Mouse (Mus musculus) c-Kit-positive CD71-positive TER-119-negative erythroid progenitor cells, embryonic 14.5 days (primary cell): Measurements from ENCODE around the gene Dad1.

Source experiments
- DNase-seq: peaks from one replicate; pipeline ENCODE4 v3.0.0-alpha.2; 2013; ENCODE audit warnings: low read depth

Gene Dad1

GRCm38 (mm10) chr14:54206309-54206708 lies 47.6 kb downstream of the Dad1 start:
- no peak for DNase-seq

DNA sequence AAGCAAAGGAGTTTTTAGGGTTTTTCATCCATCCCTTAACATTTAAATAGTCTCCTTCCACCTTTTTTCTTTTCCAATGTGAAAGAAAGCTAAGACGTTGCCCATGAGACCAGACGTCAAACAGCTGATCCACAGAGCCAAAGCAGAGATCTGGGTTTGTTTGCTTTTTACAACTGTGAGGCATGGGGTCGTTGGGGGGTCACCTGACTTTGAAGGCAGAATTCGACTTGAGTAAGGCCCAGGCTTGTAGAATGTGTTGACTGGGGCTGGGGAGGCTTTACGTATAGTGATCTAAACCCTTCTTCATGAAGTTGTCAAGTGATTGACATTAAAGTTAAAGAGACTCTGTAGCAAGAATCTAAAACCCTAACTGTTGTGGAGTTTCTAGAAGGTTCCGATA lies 48.0 kb downstream of the Dad1 start:
- DNase-seq = no peak

GRCm38 (mm10) chr14:54204786-54205185 lies 49.1 kb downstream of the Dad1 start:
- no peak for DNase-seq

GRCm38 (mm10) chr14:54204311-54204710 lies 49.6 kb downstream of the Dad1 start:
- DNase-seq = peak; percentile 59

DNA sequence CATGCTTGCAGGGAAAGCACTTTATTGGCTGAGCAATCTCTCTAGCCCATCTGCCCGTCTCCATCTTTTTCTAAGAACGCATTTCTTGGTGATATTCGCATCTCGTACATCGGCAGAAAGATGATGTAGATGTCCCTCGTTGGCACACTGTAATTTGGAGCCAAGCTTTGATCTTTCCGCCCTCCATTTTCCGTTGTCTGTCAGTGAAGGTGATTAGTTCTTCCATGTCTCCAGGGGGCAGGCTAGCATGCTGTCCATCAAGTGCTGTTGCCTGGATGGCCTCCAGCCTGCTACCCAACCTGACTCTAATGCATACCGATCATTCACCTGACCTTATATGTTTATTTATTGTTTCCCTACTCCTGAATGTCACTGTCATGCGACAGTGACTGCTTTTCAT lies 50.1 kb downstream of the Dad1 start:
- no peak for DNase-seq

DNA sequence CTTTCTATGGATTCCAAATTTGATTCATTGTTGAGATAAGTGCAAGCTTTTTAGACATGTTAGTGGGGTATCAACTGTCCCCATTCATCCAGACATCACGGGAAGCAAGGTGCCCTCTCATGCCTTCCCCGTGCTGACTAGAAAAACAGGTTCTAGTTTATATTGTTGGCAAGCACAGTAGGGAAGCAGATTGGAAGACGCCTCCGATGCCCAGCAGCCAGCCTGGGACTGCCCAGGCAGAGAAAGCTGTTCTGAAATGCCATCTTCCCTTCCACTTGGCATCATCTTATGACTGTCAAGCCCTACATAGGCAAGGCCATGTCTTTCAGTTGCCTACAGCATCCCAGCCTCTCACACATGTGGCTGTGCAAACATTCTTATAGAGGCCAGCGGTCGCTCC lies 50.7 kb downstream of the Dad1 start:
- DNase-seq = no peak

- DNase-seq = no peak
Observed at GRCm38 (mm10) chr14:54200363-54200762, 53.5 kb downstream of the Dad1 start.

GRCm38 (mm10) chr14:54199662-54200061 lies 54.2 kb downstream of the Dad1 start:
- no peak for DNase-seq

- no peak for DNase-seq
Observed at GRCm38 (mm10) chr14:54197740-54198139, 56.2 kb downstream of the Dad1 start.

DNA sequence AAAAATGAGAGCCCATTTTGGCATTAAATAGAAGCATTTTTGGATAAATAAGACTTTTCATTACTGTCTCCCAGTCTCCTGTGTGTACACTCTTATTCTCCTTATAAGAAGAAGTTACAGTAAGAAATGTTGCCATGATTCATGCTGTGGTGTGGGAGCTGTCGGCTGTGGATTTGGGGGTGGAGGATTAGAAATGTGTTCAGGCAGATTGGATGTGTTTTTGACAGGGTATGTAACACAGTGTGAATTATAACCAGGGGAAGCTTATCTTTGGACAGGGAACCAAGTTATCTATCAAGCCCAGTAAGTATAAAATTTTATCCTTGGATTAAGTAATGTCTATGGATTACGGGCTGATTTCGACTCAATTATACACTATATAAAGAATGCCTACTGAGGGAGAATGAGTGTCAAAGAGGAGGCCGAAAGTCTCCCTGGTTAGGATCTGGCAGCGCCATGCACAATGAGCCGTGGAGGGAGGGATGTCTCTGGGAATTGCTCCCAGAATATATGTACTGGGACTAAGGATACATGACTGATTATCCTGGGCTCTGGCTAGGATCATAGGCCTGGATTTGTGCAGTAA lies 58.0 kb downstream of the Dad1 start:
- DNase-seq = no peak

- no peak for DNase-seq
Observed at GRCm38 (mm10) chr14:54193354-54194133, 60.4 kb downstream of the Dad1 start.

DNA sequence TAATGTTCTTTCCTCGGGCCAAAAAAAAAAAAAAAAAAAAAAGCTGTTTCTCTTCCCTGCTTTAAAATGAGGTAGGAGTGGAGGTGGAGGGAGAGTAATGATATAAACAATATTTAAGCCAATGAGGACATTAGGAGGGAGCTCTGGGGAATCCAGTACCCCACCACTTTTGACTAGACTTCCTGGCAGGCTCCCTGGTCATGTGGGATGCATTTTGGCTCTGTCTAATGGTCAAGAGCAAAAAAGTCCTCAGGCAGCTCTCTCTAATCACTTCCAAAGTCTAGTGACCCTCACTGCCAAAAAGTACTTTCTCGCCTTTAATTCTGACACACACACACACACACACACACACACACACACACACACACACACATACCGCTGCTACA lies 61.4 kb downstream of the Dad1 start:
- DNase-seq = no peak

- no peak for DNase-seq
Observed at GRCm38 (mm10) chr14:54191594-54192461, 62.1 kb downstream of the Dad1 start.

DNA sequence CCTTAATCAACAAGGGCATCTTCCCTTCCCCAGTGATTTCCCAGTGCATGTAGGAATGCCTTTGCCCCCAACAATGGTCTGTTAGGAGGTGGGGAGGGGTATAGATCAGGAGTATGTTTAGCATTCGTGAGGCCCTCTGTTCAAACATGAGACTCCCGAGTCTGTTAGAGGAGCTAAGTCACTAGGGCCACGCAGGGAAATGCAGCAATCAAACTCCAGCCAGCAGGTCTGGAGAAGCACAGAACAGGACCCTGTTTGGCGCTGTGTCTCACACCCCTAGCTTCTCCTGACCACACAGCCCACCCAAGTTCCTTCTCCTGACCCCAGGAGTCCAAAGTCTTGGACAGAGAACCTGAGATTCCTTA lies 62.9 kb downstream of the Dad1 start:
- no peak for DNase-seq

GRCm38 (mm10) chr14:54190305-54191025 lies 63.4 kb downstream of the Dad1 start:
- DNase-seq = no peak

DNA sequence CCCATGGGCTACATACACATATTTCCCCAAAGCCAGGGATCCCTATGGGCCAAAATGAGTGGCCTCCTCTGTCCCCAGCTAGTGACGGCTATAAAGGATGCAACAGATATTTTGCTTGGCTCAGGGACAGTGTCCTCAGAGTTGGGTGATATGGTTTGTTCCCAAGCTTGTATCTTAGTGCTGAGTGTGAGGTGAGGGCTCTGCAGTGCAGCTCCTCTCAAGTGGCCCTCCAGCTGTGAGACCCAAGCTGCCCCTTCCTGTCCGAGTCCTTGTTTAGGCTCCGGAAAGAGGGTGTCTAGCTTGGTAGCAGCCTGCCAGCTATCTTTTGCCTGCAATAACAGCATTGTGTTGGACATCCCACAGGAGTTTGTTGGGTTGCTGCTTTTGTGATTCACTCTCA lies 64.6 kb downstream of the Dad1 start:
- no peak for DNase-seq

DNA sequence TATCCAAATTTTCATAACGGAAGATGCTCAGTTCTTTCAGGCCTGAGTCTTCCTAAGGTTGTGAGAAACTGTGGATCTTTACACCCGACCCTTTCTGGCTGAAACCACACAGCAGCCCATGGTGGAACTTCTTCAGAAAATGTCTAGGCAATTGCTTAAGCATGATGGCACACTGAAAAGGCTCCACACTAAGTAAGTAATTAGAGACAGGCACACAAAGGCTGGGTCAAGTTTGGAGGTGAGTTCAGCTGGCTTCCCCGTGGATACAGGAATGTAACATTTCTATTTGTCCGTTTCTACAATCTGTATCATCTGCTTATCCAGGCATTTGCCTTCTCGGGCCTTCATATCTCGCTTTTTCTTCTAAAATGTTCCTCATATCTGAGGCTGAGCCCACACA lies 66.7 kb downstream of the Dad1 start:
- no peak for DNase-seq
